Mouse (Mus musculus) gastrocnemius, postnatal 4 days (tissue): Measurements from ENCODE around the gene Srsf6. TPM values are rescaled to one million over a fixed set of nuclear protein-coding genes. Genes with fewer than 3 reads are reported as not detected.

Source experiments
- DNase-seq, 2 experiments: peaks; one replicate each; pipeline ENCODE4 v3.0.0; 2021 to 2022; ENCODE audit warnings: low spot score in 2 of 2, mixed read lengths in 2 of 2
- total RNA-seq, 2 experiments: library from RNA; stranded (reverse); gene quantifications; 2 replicates each; pipeline ENCODE4 v1.2.3; 2021

Srsf6 gene
- total RNA-seq, 2 experiments from 2014 or later = 125 to 132 TPM

DNA sequence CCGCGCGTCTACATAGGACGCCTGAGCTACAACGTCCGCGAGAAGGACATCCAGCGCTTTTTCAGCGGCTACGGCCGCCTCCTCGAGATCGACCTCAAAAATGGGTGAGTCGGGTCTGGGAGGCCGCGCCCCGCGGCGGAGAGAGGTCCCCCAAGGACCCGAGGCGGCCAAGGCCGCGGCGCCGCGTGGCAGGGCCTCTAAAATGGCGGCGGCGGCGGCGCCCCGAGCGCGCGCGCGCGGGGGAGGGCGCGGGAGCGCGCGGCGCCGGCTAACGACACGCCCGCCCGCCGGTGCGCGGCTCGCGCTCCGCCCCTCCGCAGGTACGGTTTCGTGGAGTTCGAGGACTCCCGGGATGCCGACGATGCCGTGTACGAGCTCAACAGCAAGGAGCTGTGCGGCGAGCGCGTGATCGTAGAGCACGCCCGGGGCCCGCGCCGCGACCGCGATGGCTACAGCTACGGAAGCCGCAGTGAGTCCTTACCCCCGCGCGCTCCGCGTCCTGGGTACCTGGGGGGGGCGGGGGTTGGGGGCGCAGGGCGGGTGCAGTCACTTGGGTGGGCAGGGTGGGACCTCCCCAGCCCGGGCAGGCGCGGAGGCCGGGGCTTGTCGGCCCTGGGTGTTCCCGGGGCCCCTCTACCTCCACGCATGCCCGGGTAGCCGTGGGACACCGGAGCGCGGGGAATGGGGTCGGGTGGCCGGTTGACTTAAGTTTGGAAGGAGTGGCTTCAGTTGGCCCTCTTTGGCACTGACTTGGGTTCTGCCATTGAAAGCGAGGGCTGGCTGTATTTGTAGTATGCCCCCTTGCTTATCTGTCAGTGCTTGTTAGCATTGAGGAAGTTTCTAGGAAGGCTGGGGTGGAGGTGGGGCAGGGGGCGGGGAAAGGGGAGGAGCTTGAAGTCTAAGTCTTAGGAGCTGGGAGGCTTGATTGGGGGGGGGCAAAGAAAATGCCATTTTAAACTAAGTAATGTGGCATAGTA is 634 bp downstream of the Srsf6 start:
- peak; percentile 36 to 73 for DNase-seq

DNA sequence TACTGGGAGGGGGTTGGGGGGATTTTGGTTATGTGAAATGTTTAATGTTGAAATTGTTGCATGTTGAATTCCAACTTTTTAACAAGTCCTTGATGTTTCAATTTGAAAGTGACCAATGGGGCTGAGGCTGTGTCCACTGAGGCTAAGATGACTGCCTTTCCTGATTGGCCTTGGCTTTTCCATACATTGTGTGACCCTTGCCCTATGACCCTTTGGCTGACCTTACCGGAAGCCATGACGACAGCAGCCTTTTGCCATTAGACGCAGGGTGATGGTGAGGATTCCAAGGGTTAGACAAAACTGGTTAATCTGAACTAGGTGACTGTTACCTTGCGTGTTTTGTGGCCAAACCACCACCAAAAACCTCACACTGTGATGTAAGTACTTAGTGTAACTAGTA is 1.4 kb downstream of the Srsf6 start:
- DNase-seq = no peak

DNA sequence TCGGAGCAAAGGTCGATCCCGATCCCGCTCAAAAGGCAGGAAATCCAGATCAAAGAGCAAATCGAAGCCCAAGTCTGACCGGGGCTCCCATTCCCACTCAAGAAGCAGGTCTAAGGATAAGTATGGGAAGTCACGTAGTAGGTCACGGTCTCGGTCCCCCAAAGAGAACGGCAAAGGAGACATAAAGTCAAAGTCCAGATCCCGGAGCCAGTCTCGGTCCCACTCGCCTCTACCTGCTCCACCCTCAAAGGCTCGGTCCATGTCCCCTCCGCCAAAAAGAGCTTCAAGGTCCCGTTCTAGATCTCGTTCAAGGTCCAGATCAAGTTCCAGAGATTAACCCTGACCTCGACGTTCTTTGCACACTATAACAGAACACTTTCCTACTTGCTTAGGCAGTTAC is 3.1 kb downstream of the Srsf6 start:
- no peak for DNase-seq

DNA sequence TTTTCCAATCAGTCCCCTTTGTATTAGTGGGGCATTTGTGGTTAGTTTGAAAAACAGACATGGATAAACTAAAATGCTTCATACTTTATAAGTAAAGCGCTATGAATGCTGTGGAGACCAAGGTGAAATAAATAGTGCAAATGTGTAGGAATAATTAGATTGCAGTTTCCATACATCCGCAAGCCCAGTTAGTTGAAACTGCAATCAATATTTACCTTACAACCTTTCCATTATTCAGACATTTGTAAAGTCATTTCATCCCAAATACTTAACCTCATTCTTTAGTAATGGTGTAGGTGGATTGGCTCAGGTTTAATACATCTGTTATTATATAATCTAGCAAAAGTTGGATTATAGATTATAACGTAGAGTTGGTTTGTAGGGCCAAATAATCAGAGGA is 4.4 kb downstream of the Srsf6 start:
- DNase-seq = no peak

DNA sequence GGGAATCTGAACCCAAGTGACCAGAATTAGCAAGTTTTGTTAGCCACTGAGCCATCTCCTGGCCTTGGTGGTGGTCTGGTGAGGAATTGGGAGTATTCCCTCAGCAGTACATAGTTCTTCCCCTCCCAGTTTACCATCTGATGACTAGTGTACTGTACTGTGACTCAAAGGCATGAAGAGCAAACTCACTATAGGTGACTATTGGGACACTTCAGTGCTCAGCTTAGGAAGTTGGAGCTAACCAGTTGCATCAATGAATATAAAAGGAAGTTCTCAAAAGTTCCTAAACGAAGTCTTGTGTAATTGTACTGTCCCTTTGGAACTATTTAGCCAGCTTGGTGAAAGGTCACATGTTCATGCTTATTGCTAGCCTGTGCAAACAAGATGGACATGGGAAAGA is 8.2 kb downstream of the Srsf6 start:
- DNase-seq = no peak

DNA sequence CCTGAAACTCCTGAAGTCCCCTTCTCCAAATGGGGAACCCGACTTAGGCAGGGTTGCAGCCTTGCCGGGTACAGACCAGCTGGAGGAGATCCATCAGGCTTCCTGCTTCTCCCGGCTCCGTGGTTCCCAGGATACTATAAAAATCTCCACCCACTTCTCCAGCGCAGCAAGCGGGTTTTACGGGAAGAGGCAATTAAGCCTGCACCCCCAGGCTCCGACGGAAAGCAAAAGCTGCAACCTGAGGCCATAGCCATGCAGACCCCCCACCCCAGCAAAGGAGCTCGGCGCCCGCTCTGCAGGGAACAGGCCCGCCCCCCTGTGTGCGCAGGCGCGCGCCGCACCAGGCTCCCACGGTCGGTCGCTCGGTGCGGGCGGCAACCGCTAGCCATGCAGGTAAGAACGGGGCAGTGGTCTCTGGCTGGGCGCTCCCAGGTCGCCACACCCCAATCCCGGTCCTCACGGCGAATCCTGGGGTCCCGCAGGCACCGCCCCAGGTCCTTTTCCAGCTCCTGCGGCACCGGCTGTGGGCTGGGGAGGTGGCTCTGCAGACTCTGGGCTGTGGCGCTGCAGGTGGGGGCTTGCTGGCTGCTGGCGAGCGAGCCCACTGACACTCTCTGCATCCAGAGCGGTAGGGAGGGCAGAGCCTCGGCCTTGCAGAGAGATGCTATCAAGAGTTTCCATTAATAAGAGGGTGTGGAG is 12.0 kb downstream of the Srsf6 start, which contains the start of gene L3mbtl1:
L3mbtl1 (plus strand) TSS at position 325 of the 699 bp plus-strand sequence.
- DNase-seq = no peak

DNA sequence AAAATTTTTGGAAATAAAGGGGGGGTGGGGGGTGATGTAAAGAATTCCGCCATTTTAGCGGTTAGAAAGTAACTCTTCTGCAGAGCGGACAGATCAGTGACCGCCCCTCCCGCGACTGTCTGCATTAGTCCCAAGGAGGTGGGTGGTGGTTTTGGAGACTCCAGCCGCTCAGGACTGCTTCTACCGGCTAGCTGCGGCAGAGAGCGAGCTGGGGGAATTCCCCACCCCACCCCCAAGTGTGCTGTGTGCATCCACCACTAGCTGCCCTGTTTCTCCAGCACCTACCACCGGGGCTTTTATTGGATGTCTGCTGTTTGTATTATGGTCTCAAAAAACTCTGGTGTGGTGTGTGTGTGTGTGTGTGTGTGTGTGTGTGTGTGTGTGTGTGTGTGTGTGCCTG is 12.6 kb downstream of the Srsf6 start:
- no peak for DNase-seq

DNA sequence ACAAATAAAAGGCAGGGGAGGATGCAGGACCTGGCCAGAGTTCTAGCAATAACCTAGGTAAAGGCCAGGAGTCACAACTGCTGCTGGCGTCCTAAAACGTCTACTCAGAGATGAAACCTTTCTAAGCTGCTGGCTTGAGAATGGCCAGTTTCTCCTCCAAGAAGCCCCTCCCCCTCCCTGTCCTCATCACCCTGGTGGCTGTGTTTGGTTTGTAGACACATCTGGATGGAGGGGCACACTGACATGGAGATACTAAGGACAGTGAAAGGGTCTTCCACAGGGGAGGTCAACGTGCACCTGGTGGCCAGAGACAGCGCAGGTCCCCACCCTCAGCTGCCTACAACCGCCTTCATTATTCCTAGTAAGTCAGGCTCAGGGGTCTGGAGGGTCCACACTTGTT is 15.6 kb downstream of the Srsf6 start:
- DNase-seq = no peak

DNA sequence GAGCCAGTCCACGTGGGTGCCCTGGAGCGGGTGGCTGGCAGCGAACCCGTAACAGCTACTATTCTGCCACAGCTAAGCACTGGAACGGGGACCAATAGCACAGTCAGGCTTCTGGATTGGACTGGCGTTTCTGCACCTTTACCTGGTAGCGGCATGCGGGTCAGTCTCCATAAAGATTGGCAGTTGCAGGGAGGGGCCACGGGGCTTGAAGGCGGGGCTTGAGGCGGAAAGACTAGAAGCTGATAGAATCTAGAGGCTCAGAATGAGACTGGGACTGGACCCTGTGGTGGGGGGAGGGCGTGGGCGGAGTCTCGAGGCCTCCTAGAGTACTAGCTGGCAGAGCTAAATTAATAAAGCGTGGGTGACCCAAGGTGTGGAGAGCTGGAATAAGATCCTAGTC is 16.4 kb downstream of the Srsf6 start:
- no peak for DNase-seq

DNA sequence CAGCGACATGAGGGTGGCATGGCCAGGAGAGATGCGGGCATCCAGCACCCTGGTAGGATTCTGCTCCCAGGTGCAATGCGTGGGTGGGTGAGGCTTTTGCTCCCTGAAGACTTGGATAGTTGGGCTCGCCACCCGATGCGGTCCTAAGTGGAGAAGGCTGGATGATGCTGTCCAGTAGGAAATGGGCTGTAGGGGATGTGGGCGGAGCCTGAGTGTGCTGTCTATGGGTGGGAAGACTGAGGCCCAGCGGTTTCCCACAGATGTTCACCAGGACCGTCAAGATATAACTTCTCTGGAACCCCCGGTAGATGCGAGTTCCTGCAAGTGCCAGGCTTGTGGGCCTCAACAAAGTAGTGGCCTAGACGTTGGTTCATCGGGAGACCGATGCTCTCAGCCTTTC is 16.9 kb downstream of the Srsf6 start:
- DNase-seq = no peak

DNA sequence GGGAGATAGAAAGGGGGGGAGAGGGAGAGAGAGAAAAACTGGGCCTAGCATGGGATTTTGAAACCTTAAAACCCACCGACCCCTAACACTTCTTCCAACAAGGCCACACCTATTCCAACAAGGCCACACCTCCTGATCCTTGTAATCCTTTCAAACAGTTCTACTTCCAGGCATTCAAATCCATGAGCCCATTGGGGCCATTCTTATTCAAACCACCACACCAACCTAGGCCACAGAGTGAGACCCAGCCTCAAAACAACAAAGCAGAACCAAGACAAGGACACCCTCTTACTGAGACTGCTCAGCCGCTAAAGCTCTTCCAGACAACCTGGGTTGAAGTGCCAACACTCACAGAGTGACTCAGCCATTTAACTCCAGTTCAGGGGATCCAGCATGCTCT is 19.4 kb downstream of the Srsf6 start:
- DNase-seq = no peak

DNA sequence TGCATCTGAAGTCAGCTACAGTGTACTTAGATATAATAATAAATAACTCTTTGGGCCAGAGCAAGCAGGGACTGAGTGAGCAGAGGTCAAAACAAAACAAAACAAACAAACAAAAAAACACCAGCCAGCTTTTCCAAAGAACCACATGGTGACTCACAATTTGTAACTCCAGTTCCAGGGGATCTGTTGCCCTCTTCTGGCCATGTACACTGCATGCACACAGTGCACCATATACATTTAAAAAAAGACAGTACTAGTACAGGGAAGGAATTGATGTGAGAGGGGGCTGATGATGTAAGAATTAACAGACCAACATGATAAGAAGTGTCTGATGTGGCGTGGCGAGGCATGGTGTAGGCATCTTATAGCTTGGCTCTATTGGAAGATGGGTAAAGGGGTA is 25.5 kb downstream of the Srsf6 start:
- no peak for DNase-seq

DNA sequence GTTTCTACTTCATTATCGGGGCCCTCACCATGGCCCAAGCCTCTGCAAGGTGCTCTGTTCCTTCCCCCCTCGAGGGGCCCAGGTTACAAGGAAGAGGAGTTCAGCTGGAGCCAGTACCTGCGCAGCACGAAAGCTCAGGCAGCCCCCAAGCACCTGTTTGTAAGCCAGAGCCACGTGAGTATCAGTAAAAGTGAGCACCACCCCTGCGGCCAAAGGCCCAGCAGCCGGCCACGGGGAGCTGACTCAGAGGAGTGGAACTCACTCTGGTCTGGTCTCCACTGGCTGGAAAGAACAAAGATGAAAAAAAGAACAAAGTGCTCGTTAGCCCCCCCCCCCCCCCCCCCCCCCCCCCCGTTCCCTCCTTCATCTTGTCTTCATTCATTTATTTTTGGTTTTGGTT is 30.0 kb downstream of the Srsf6 start:
- no peak for DNase-seq

DNA sequence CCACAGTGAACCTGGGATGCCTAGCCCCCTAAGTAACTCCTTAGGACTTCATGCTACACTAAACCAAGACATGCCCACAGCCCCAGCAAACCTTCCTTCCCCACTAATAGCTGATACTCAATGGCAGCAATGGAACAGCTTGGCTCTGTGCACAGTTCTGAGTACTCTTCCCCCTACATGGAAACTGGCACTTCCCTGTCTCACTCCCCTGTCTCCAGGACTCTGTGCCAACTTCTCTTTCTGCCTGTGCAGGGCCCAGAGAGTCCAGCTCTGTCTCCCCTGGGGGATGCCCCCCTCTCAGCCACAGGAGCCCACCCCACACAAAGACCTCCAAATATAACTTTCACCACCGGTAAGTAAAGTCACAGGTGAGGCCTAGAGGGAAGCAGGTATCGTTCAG is 35.4 kb downstream of the Srsf6 start:
- no peak for DNase-seq

DNA sequence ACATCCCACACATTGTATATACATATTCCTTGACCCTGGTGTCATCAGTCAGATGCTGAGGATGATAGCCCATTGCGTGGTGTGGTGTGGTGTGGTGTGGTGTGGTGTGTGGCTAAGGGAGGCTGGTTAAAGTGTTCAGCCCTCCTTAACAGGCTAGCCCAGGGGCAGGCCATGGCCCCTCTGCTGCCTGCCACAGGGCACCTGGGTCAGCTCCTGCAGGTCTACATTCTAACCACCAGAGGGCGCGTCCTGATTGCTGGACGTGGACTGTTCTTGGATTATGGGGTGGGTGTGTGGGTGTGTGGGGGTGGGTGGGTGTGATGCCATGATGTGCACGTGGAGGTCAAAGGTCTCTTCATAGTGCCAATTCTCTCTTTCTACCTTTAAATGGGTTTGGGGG is 37.0 kb downstream of the Srsf6 start:
- no peak for DNase-seq

DNA sequence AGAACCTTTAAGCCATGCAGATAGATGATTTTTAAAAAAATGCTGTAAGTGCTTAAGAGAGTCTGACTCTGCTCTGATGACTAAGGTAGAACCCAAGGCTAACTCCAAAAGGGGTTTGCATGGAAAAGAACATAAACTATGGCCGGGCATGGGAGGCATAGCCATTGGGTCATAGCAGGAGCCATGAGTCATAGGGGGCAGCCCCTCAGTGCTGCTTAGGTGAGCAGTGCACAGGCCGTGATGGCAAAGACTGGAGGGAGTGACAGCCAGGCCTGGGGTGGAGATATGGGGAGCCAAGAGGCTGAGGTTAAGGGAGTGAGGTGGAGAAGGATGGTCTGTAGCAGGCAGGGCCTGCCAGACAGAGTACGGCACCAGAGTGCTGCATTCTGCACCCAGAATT is 37.8 kb downstream of the Srsf6 start:
- DNase-seq = no peak

DNA sequence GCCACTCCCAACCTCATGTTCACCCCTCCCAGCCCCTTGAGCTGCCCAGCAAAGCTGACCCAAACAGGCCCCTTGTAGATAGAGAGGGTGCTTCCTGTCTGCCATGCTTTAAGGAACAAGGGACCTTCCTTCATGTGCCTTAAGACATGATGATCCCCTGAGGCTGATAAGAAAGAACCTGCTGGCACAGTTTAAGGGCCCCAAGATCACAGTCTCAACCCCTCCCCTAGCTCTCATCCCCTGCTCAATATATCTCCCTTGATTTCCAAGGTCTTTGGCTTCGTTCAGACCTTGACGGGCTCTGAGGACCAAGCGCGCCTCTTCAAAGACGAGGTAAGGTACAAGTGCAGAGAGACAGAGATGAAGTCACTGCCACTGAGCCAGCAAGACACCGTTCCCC is 39.6 kb downstream of the Srsf6 start:
- no peak for DNase-seq

DNA sequence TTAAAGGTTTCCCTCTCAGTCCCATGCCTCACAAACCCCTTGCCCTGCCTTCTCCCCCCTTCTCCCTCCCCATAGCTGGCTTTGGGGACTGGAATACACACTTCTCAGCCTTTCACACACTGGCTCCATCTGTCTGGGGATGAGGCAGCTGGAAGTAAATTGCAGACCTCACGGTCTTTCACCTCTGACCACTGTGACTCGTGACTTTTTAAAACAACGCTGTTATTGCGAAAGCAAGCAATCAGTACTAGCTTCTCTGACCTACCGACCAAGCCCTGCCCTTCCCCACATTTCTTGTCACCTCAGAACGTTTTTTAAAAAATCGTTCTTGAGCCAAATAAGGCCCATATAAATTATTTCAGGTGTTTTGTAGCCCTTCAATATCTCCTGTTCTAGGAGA is 41.4 kb downstream of the Srsf6 start:
- no peak for DNase-seq

DNA sequence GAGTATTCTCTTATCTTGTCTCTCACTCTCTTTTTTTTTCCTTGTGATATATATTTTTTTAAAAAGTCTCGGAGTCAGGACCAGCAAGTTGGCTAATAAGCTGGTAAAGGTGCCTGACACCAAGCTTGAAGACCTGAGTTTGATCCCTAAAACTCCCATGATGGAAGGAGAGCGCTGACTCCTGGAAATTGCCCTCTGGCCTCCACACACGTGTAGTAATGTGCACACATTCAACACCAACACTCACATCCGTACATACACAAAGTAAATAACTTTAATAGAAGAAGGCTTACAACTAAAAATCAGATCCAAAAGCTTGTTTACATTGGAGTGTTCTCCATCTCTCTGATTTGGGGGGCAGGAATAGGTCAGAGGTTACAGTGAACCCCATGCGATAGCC is 41.9 kb downstream of the Srsf6 start:
- no peak for DNase-seq

DNA sequence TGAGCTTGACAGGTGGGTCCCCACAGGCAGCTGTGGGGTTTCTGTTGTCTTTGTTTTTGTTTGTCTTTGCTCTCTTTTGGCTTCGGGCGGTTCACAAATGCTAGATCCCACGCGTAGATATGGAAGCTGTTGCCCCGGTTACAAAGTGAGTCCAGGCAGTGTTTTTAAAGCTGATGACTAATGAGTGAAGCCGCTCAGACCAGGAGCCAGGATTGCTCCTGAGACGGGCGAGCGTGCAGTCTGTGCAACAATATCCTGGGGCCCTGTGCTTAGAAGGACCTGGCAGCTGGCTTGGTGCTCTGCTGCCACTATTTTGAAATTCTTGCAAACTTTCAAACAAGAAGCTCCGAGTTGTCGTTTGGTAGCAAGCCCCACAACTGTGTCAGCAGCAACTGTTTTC is 42.3 kb downstream of the Srsf6 start:
- DNase-seq = no peak

DNA sequence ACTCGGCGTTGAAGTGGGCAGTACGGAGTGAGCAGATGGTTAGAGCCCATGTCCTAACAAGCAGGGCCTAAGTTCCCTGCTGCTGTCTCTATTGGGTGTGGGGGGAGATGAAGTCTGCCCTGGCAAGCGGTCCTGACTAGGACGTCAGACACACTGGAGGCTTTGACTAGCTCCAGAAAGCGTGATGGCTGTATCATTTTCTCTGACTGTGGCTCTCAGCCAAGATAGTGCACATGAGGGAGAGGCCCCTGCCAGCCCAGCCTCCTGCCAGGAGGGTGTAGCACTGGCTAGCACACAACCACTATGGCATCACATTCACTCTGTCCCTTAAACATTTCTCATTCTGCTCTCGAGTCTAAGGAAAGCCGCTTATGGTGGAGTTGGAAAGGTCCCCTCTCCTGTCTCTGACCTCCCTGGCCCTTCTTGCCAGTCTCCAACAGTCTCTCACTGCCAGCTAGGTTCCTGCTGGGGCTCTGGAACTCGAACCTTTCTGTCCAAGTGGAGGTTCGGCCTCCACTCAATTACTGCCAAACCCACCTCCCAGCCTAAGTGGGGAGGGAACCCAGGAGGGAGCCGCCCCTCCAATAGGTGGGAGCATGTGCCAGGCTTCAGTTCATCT is 43.9 kb downstream of the Srsf6 start:
- DNase-seq = no peak

DNA sequence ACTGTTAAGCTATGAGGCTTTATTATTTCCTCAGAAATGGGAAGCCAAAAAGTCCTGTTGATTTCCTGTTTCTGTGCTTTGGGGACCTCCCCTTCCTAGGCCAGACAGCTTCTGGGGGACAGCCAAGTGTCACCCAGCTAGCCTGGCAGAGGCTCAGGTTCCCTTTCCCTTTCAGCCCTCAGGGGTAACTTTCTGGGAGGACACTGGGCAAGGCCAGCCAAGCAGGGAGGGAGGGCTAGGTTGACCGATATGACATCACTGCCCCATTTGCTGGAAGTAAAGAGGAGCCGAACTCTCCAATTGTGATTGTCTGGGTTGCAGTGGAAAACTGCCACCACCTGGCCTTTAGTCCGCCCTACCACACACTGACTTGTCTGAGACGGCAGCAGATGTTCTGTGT is 44.7 kb downstream of the Srsf6 start:
- no peak for DNase-seq
